Comparison of ENCODE assay signal across 13 mouse cellular contexts in the genomic region with DNA sequence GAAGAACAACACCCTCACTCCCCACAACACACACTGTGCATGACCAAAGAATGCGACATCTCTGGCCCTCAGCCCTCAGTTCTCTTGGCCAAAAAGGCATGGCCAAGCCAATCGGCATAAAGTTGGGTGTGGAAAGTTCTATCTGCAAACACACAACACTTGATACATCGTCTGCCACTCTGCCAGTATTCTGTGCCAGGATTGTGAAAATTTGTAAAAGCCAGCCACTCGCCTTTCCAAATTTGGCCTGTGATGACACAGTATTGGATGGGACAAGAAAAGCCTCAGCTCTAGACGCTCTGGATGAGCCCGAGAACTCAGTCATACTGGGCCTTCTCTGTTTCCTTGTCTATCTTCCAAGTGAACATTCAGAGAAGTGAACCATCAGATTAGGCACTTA. TPM values are rescaled to one million over a fixed set of nuclear protein-coding genes. Genes with fewer than 3 reads are reported as not detected.
DNase-seq lines count a peak whose midpoint lies in the region; ATAC-seq and TF ChIP-seq lines count a peak whose summit lies in the region.
"Had no signal": no experiment of that assay in that cellular context is flagged by ENCODE, and none has a peak within 500 bp of the region (broad histone marks: within the 10 kb centered on the region; RNA-seq: fewer than 3 reads in every experiment).

No protein-coding gene starts in this region.

- intact Hi-C loops in gastrocnemius, postnatal 36 days (cut with DNase I): loop anchor here (5.0 kb wide), 3 partner anchors 57 to 197 kb away; no protein-coding TSS in a partner anchor
- intact Hi-C loops in heart, postnatal 36 days (cut with DNase I): loop anchor here (1.0 to 5.0 kb wide), 3 partner anchors 57 to 192 kb away; no protein-coding TSS in a partner anchor

- peak; percentile 8 for DNase-seq in gastrocnemius, adult 18-20 months (ENCODE audit: low spot score)
- no peak for DNase-seq in gastrocnemius, postnatal 36 days
- no peak for DNase-seq in midbrain, embryonic 10.5 days (ENCODE audit: low spot score)
- DNase-seq in midbrain, postnatal 0 days (ENCODE audit: low spot score): no peak
- no peak for DNase-seq in embryonic facial prominence, embryonic 10.5 days (ENCODE audit: low spot score)
- peak; percentile 10 to 16 for DNase-seq in heart, postnatal 36 days
- DNase-seq in cerebellum, adult 18-20 months: no peak

- peaks cover 77% of the 10 kb centered on the region for H3K27me3 ChIP-seq in midbrain, embryonic 10.5 days (ENCODE audit: low read depth, poor library complexity, severe bottlenecking)
- no peaks in the 10 kb centered on the region for H3K27me3 ChIP-seq in midbrain, postnatal 0 days (ENCODE audit: insufficient read depth, low read length)
- peaks cover 75% of the 10 kb centered on the region for H3K27me3 ChIP-seq in embryonic facial prominence, embryonic 10.5 days (replicated peaks; ENCODE audit: low read depth, poor library complexity, severe bottlenecking)
- H3K27me3 ChIP-seq: stomach, embryonic 15.5 days had no signal

- H3K27ac ChIP-seq in midbrain, embryonic 10.5 days (replicated peaks): peak overlapping the region; percentile 57; the same call in 1 of the 2 replicates
- no peak overlapping the region for H3K27ac ChIP-seq in midbrain, postnatal 0 days (ENCODE audit: low read depth, low read length)
- H3K27ac ChIP-seq in embryonic facial prominence, embryonic 10.5 days (replicated peaks): peak overlapping the region; percentile 65; the same call in 1 of the 2 replicates
- H3K27ac ChIP-seq: stomach, embryonic 15.5 days had no signal

- no peak overlapping the region for H3K4me3 ChIP-seq in midbrain, embryonic 10.5 days
- no peak overlapping the region for H3K4me3 ChIP-seq in midbrain, postnatal 0 days (ENCODE audit: low read depth, low read length)
- no peak overlapping the region for H3K4me3 ChIP-seq in embryonic facial prominence, embryonic 10.5 days
- H3K4me3 ChIP-seq: myocyte; stomach, embryonic 15.5 days had no signal

- H3K36me3 ChIP-seq in midbrain, embryonic 10.5 days: no peaks in the 10 kb centered on the region
- H3K36me3 ChIP-seq in midbrain, postnatal 0 days (ENCODE audit: insufficient read depth, low read length): no peaks in the 10 kb centered on the region
- no peaks in the 10 kb centered on the region for H3K36me3 ChIP-seq in embryonic facial prominence, embryonic 10.5 days (replicated peaks)
- H3K36me3 ChIP-seq: stomach, embryonic 15.5 days had no signal

- H3K9me3 ChIP-seq in midbrain, embryonic 10.5 days (replicated peaks): no peaks in the 10 kb centered on the region
- no peaks in the 10 kb centered on the region for H3K9me3 ChIP-seq in midbrain, postnatal 0 days (ENCODE audit: low read length)
- no peaks in the 10 kb centered on the region for H3K9me3 ChIP-seq in embryonic facial prominence, embryonic 10.5 days
- H3K9me3 ChIP-seq: stomach, embryonic 15.5 days had no signal

- H3K4me2 ChIP-seq in midbrain, postnatal 0 days (ENCODE audit: low read depth, low read length, poor library complexity, severe bottlenecking): no peak overlapping the region
- H3K4me2 ChIP-seq: lung, embryonic 14.5 days; stomach, embryonic 15.5 days had no signal

- WGBS in midbrain, embryonic 10.5 days: 87% methylated on average over 6 of the region's 6 CpGs
- 81% methylated on average over 6 of the region's 6 CpGs for WGBS in midbrain, postnatal 0 days
- WGBS in embryonic facial prominence, embryonic 10.5 days: 88% methylated on average over 6 of the region's 6 CpGs

- no peak; the same call in 1 of the 2 replicates for ATAC-seq in midbrain, postnatal 0 days (ENCODE audit: low FRiP score)
- ATAC-seq in megakaryocyte, adult 5-6 weeks (ENCODE audit: poor library complexity, severe bottlenecking): no peak

- TF ChIP-seq CTCF in midbrain, postnatal 0 days (IDR thresholded peaks at IDR 0.05): no peak

- peaks cover under 1% of the 10 kb centered on the region; the same call in 1 of the 2 replicates for H3K4me1 ChIP-seq in midbrain, embryonic 10.5 days
- no peaks in the 10 kb centered on the region for H3K4me1 ChIP-seq in midbrain, postnatal 0 days (ENCODE audit: insufficient read depth, low read length)
- H3K4me1 ChIP-seq in embryonic facial prominence, embryonic 10.5 days: no peaks in the 10 kb centered on the region
- H3K4me1 ChIP-seq: stomach, embryonic 15.5 days had no signal

- no peak overlapping the region for H3K9ac ChIP-seq in midbrain, postnatal 0 days (replicated peaks; ENCODE audit: low read length, poor library complexity, severe bottlenecking)
- H3K9ac ChIP-seq: lung, embryonic 14.5 days; stomach, embryonic 15.5 days had no signal

RNA-seq across cellular contexts. Expression of a gene that starts 2.7 kb away (rescaled TPM):
- total RNA-seq in gastrocnemius, adult 18-20 months (2021): 1 to 10 TPM; 2.4 to 3.1 TPM
- total RNA-seq in gastrocnemius, postnatal 36 days (2021): 1 to 10 TPM; 2.0 to 3.0 TPM
- polyA plus RNA-seq in midbrain, embryonic 10.5 days (2016; fragmentation: Nextera tagmentation; extraction: Ambion mirVana): 19.4 and 19.5 TPM in 2 replicates
- total RNA-seq in midbrain, postnatal 0 days (2014; rRNA removed): 17.7 and 23.3 TPM in 2 replicates
- 10.2 and 13.5 TPM in 2 replicates for polyA plus RNA-seq in midbrain, postnatal 0 days (2015; fragmentation: Nextera tagmentation; extraction: Ambion mirVana)
- polyA plus RNA-seq in embryonic facial prominence, embryonic 10.5 days (2016; fragmentation: Nextera tagmentation; extraction: Ambion mirVana): 11.4 and 11.7 TPM in 2 replicates
- 1 to 10 TPM; 4.1 to 4.4 TPM for total RNA-seq in heart, postnatal 36 days (2021)
- 0.11 and 0.38 TPM in 2 replicates for total RNA-seq in megakaryocyte, adult 5-6 weeks (2015)
- 0.08 TPM in 1 of 2 replicates, not detected in the other for total RNA-seq in megakaryocyte, adult 5-6 weeks (2017)

RNA-seq across cellular contexts. Expression of a gene that starts 39.8 kb away (rescaled TPM):
- total RNA-seq in gastrocnemius, adult 18-20 months (2021): not detected
- total RNA-seq in gastrocnemius, postnatal 36 days (2021): not detected
- polyA plus RNA-seq in midbrain, embryonic 10.5 days (2016; fragmentation: Nextera tagmentation; extraction: Ambion mirVana): 0.11 and 0.14 TPM in 2 replicates
- total RNA-seq in midbrain, postnatal 0 days (2014; rRNA removed): 0.33 TPM in 1 of 2 replicates, not detected in the other
- not detected in 2 replicates for polyA plus RNA-seq in midbrain, postnatal 0 days (2015; fragmentation: Nextera tagmentation; extraction: Ambion mirVana)
- polyA plus RNA-seq in embryonic facial prominence, embryonic 10.5 days (2016; fragmentation: Nextera tagmentation; extraction: Ambion mirVana): 0.08 TPM in 1 of 2 replicates, not detected in the other
- total RNA-seq in heart, postnatal 36 days (2021): not detected
- total RNA-seq in megakaryocyte, adult 5-6 weeks (2015): not detected in 2 replicates
- not detected in 2 replicates for total RNA-seq in megakaryocyte, adult 5-6 weeks (2017)
- total RNA-seq: left cerebral cortex, postnatal 36 days had no signal
- polyA plus RNA-seq: myocyte had no signal

RNA-seq across cellular contexts. Expression of a gene that starts 48.8 kb away (rescaled TPM):
- under 1 TPM in 1 of 2 experiments, not detected in 1; 0.05 TPM for total RNA-seq in gastrocnemius, adult 18-20 months (2021)
- not detected for total RNA-seq in gastrocnemius, postnatal 36 days (2021)
- polyA plus RNA-seq in midbrain, embryonic 10.5 days (2016; fragmentation: Nextera tagmentation; extraction: Ambion mirVana): 1.6 and 3.1 TPM in 2 replicates
- total RNA-seq in midbrain, postnatal 0 days (2014; rRNA removed): 31.7 and 31.8 TPM in 2 replicates
- 17.1 and 22.3 TPM in 2 replicates for polyA plus RNA-seq in midbrain, postnatal 0 days (2015; fragmentation: Nextera tagmentation; extraction: Ambion mirVana)
- 0.35 and 0.56 TPM in 2 replicates for polyA plus RNA-seq in embryonic facial prominence, embryonic 10.5 days (2016; fragmentation: Nextera tagmentation; extraction: Ambion mirVana)
- total RNA-seq in heart, postnatal 36 days (2021): under 1 TPM; 0.08 to 0.19 TPM
- total RNA-seq in megakaryocyte, adult 5-6 weeks (2015): not detected in 2 replicates
- total RNA-seq in megakaryocyte, adult 5-6 weeks (2017): not detected in 2 replicates
- total RNA-seq: common myeloid progenitor, adult 5-6 weeks had no signal
- polyA plus RNA-seq: myocyte had no signal

Comparison
In these comparisons a context has a peak if more than half of its experiments do, and no peak if none do; other contexts are left out.
1. DNase-seq: peak in gastrocnemius, adult 18-20 months (single experiment) and heart, postnatal 36 days (2 of 2); none in gastrocnemius, postnatal 36 days (0 of 2), midbrain, embryonic 10.5 days (single experiment), midbrain, postnatal 0 days (single experiment), embryonic facial prominence, embryonic 10.5 days (single experiment) and cerebellum, adult 18-20 months (0 of 2).
2. RNA of a gene that starts 48.8 kb away (total RNA-seq): 31.7 to 31.8 TPM in midbrain, postnatal 0 days; 0.08 to 0.19 TPM in heart, postnatal 36 days, not detected in gastrocnemius, postnatal 36 days, 0.05 TPM in gastrocnemius, adult 18-20 months and not detected in megakaryocyte, adult 5-6 weeks; every median in the first group is over 10 times any median in the second.